Mouse (Mus musculus) megakaryocyte progenitor cell, adult 5-6 weeks (primary cell): Measurements from ENCODE around the gene Gm10271. TPM values are rescaled to one million over a fixed set of nuclear protein-coding genes. Genes with fewer than 3 reads are reported as not detected.

ENCODE experiments used
- ATAC-seq: replicated peaks from 2 replicates; pipeline ENCODE4 v1.8.0; 2016; ENCODE audit warnings: mild to moderate bottlenecking, moderate TSS enrichment, inconsistent platforms; ENCODE audit not compliant: poor library complexity
- total RNA-seq, 2 experiments: library from RNA; stranded (forward) in 1 of 2; stranded (reverse) in 1 of 2; fragments of 157-497, 149-512 nt in 1 of 2; fragments of 200-1000 nt in 1 of 2; gene quantifications; 2 replicates each; pipeline versions ENCODE4 v1.2.3 to v1.2.4; 2015 to 2017

Gene Gm10271
- total RNA-seq, 2 experiments from 2014 or later, result not detected

DNA sequence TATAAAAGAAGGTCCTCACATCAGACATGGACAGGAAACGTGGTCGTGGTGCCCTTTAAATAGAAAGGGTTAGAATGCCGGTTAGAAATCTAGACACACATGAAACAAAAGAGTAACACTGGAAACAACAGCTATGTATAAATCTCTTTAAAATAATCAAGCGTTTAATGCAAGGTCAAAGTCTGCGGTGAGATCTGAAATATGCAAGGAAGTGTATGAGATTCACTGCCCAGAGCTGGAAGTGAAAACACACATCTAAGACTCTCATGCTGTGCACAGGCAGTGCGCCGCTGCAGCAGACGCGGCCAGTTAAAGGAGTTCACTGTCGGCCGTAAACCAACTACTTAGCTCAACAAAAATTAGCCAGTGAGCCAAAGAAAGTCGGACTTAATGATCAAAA lies 37.4 kb downstream of the Gm10271 start:
- no peak for ATAC-seq

- ATAC-seq, result no peak
Observed at GRCm38 (mm10) chr10:116933794-116934193, 38.6 kb downstream of the Gm10271 start.

GRCm38 (mm10) chr10:116932418-116932817 lies 40.0 kb downstream of the Gm10271 start:
- no peak for ATAC-seq

DNA sequence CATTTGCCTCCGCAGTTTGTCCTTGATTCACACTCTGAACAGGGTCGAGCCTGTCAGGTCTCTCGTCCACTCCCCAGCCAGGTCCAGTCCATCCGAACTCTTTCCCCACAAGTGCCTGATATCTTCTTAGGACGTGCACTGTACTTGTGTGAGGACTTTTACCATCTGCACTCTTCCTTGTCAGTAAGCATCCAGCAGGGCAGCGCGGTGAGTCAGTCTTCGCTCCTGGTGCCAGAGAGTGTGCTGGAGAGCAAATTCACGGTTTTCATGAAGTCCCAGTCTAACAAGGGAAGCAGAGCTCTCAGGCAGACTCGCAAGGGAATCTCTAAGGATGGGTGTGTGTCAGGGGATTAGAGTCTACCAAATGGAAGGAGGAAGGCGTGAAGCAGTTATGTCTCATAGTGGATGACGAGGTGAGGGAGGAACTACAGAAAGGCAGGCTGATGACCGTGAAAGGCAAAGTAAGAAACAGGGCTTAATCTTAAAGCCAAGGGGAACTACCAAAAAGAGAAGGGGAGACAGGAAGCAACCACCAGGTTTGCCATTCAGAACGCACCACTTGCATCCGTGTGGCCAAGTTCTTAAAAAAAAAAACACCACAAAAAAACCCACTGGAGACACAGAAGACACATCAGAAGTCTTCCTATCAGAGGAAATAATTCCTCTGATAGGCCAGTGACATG lies 40.8 kb downstream of the Gm10271 start:
- peak; percentile 51 for ATAC-seq

- no peak for ATAC-seq
Observed at GRCm38 (mm10) chr10:116930936-116931335, 41.5 kb downstream of the Gm10271 start.

GRCm38 (mm10) chr10:116930506-116930905 lies 41.9 kb downstream of the Gm10271 start:
- peak; percentile 56 for ATAC-seq

GRCm38 (mm10) chr10:116928826-116929225 lies 43.6 kb downstream of the Gm10271 start:
- no peak for ATAC-seq

- peak; percentile 56 for ATAC-seq
Observed at GRCm38 (mm10) chr10:116926428-116927113, 45.8 kb downstream of the Gm10271 start.

- ATAC-seq, result peak; percentile 47
Observed at GRCm38 (mm10) chr10:116923651-116924495, 48.5 kb downstream of the Gm10271 start.

GRCm38 (mm10) chr10:116922161-116922560 lies 50.2 kb downstream of the Gm10271 start:
- ATAC-seq, result no peak

DNA sequence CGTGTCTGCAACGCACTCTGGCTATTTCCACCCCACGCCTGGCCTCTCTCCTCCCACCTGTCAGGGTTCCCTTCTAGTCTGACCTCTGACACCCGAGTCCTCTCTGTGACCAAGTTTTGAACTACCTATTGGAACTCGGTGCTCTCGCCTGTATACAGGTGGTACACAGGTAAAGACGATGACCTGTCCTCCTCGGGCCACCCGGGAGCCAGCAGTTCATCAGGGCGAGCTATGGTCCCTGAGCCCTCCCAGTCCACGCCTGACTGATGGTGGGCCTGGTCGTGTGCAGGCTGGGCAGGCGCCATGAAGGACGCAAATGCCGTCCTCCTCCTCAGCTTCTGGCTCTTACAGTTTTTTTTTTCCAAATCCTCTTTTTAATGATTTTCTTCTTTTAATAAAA lies 51.0 kb downstream of the Gm10271 start:
- no peak for ATAC-seq

DNA sequence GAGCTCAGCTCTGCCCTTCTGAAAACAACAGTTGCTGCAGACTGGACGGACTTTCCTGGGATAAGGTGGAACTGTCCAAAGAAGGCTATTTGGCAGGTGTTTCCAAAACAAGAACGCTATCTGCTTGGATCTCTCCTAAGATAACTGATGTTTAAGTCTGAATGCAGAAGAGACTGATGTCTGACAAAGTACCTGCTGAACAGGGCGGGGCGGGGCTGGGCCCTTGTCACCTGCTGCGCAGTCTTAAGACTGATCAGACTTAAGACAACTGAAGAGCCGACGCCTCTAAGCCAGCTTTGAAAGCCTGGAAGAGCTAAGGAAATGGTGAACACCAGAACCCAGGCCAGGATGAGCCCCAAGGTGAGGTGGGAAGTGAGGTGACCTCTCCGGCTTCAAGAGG lies 51.8 kb downstream of the Gm10271 start:
- no peak for ATAC-seq

DNA sequence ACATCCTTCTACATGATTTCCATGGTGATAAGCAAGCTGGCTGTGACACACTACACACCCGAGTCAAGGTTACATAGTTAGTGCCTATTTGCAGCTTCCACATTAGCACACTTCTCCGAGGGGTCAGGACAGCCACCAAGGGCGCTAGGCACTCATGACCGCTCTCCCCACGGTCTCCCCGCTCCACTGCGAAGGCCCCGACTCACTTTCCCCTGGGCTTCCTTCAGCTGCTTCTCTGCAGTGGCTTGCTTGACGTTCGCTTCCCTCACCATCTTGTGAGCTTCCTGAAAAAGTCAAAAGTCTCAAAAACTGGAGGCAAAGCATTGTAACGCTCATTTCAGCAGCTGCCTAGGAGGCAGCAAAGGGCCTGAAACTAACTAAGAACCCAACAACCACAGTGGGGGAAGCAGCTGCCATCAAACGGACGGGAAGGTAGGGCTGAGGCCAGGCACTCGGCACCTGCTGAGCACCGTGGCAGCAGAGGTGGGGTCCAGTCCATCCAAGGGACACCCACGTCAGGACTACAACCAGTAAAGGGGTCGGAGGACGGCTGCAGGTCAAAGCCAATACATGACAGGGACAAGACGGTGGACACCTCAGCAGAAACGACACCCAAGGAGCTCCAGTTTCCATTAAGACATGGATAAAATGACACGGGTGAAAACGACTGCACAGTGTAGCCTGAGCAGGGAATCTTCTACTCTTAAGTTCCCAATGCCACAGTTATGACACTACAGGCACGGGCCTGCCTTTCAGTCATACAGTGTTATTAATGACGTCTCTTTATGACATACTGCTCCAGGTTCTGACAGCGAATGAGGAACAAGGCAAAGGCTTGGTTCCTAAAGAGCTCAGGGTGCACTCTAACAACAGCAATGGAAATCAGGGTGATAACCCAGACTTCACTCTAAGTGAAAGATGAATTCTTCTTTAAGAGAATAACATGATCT lies 52.8 kb downstream of the Gm10271 start:
- peak; percentile 52 for ATAC-seq

- no peak for ATAC-seq
Observed at GRCm38 (mm10) chr10:116916581-116916980, 55.8 kb downstream of the Gm10271 start.

DNA sequence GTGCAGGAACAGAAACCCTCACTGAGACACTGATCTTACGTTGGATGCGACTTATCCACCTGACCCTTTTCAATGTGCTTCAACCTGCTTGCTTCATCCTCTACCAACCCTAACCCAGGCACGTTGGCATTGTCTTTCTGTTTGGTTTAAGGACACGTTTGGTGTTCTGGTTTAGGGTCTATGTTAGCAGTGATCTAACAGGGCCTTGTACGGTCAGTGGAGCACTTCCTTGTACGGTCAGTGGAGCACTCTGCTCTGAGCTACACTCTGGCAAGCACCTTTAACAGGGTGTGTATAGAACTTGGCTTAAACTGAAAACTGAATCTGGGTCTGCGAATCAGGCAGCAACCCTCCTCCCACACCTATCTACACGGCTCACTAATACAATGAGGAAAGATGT lies 57.1 kb downstream of the Gm10271 start:
- no peak for ATAC-seq

GRCm38 (mm10) chr10:116914586-116914985 lies 57.8 kb downstream of the Gm10271 start:
- no peak for ATAC-seq

- ATAC-seq, result no peak
Observed at GRCm38 (mm10) chr10:116913647-116914273, 58.6 kb downstream of the Gm10271 start.

- no peak for ATAC-seq
Observed at GRCm38 (mm10) chr10:116912850-116913249, 59.6 kb downstream of the Gm10271 start.

DNA sequence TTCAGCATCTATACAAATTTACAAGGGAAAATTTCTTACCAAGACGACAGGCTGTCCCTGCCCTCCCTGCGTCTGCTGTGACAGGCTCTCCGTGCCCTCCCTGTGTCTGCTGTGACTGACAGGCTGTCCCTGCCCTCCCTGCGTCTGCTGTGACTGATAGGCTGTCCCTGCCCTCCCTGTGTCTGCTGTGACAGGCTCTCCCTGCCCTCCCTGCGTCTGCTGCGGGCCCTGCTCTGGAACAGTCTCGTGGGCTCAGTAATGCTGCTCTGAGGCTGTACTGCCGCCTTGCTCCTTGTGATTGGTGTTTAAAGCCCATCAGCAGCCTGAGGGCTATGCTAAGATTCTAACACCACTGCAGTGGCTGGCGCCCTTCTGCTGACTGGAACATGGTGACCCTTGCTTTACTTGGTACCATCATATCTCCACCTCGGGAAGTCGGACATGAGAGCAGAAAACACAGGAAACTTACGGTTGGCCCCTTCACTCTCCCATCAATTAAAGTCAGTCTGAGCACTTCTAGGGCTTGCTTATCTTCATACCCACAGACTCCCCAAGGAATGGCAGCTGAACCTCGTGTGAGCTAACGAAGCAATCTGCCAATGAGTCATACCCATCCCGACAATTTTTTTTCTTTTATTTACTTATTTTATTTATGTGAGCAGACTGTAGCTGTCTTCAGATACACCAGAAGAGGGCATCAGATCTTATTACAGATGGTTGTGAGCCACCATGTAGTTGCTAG lies 63.3 kb downstream of the Gm10271 start:
- ATAC-seq, result peak; percentile 60
